ENCODE assay signal across 26 mouse cellular contexts in the genomic region with DNA sequence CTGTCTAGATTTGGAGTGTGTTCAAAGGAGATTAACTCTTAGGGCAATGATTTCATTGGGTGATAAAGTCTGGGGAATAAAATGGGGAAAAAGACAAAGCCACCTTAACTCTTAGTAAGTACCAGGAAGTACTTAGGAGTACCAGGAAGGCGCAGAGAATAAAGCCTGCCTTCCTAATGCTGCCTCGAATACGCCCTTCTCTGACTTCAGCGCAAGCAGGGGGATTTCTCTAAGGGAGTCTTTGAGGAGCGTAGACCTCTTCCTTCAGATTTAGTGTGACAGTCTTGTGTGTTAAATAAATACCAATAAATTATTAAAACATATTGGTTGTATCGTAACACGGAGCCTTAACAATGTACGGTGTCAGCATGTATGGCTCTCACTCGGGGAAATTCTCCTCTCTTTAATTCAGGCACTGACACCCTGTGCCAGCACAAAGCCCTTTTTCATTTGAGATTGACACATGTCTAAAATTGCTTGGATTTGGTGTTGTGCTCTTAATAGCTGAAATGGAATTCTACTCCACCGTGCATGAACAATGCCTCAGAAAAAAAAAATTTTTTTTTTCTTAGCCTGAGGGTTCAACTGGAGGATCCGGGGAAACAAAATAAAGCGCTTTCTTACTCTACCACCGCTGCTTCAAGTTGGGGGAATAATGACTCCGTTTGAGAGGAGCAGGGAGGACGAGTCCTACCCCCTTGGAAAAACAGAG. TPM values are rescaled to one million over a fixed set of nuclear protein-coding genes. Genes with fewer than 3 reads are reported as not detected.
DNase-seq lines count a peak whose midpoint lies in the region; ATAC-seq and TF ChIP-seq lines count a peak whose summit lies in the region.
"Had no signal": no experiment of that assay in that cellular context is flagged by ENCODE, and none has a peak within 500 bp of the region (broad histone marks: within the 10 kb centered on the region; RNA-seq: fewer than 3 reads in every experiment).

No protein-coding gene starts in this region.

- H3K9me3 ChIP-seq in embryonic facial prominence, embryonic 13.5 days: no peaks in the 10 kb centered on the region
- H3K9me3 ChIP-seq in embryonic facial prominence, embryonic 10.5 days: no peaks in the 10 kb centered on the region
- no peaks in the 10 kb centered on the region for H3K9me3 ChIP-seq in kidney, embryonic 16.5 days (ENCODE audit: low read length)
- no peaks in the 10 kb centered on the region for H3K9me3 ChIP-seq in forebrain, embryonic 16.5 days (ENCODE audit: control insufficient read depth, low read length)
- no peaks in the 10 kb centered on the region for H3K9me3 ChIP-seq in midbrain, postnatal 0 days (ENCODE audit: low read length)
- H3K9me3 ChIP-seq: limb, embryonic 15.5 days had no signal

- WGBS in embryonic facial prominence, embryonic 13.5 days: 39% methylated on average over 15 of the region's 15 CpGs
- WGBS in embryonic facial prominence, embryonic 10.5 days: 58% methylated on average over 15 of the region's 15 CpGs
- WGBS in kidney, embryonic 16.5 days: 26% methylated on average over 15 of the region's 15 CpGs
- 31% methylated on average over 15 of the region's 15 CpGs for WGBS in forebrain, embryonic 16.5 days
- 22% methylated on average over 15 of the region's 15 CpGs for WGBS in midbrain, postnatal 0 days

- peaks cover 9% of the 10 kb centered on the region; the same call in 1 of the 2 replicates for H3K4me1 ChIP-seq in embryonic facial prominence, embryonic 13.5 days
- H3K4me1 ChIP-seq in embryonic facial prominence, embryonic 10.5 days: peaks cover 25% of the 10 kb centered on the region
- peaks cover 11% of the 10 kb centered on the region; the same call in 1 of the 2 replicates for H3K4me1 ChIP-seq in kidney, embryonic 16.5 days (ENCODE audit: insufficient read depth, low read length)
- H3K4me1 ChIP-seq in forebrain, embryonic 16.5 days (replicated peaks; ENCODE audit: control insufficient read depth, insufficient read depth, low read length): peaks cover 5% of the 10 kb centered on the region; the same call in 1 of the 2 replicates
- H3K4me1 ChIP-seq in midbrain, postnatal 0 days (ENCODE audit: insufficient read depth, low read length): no peaks in the 10 kb centered on the region

- no peak for ATAC-seq in embryonic facial prominence, embryonic 13.5 days (ENCODE audit: insufficient number of reproducible peaks, insufficient read depth, low FRiP score, low TSS enrichment, low read depth)
- ATAC-seq in kidney, embryonic 16.5 days (ENCODE audit: low FRiP score, low TSS enrichment): 0 out of 2 replicates have a peak, but pooled peaks have one; percentile 49
- peak; percentile 36; the same call in 1 of the 2 replicates for ATAC-seq in forebrain, embryonic 16.5 days
- ATAC-seq in midbrain, postnatal 0 days (ENCODE audit: low FRiP score): peak; percentile 44; the same call in 1 of the 2 replicates
- ATAC-seq in megakaryocyte progenitor cell, adult 5-6 weeks (replicated peaks; ENCODE audit: poor library complexity): no peak
- ATAC-seq: CD4-positive, CD25-positive, alpha-beta regulatory T cell, adult 4 months; intestine, embryonic 16.5 days had no signal

- H3K27ac ChIP-seq in embryonic facial prominence, embryonic 13.5 days: no peak overlapping the region
- no peak overlapping the region for H3K27ac ChIP-seq in embryonic facial prominence, embryonic 10.5 days (replicated peaks)
- H3K27ac ChIP-seq in kidney, embryonic 16.5 days (ENCODE audit: low read length): no peak overlapping the region; the same call in 1 of the 2 replicates
- no peak overlapping the region for H3K27ac ChIP-seq in forebrain, embryonic 16.5 days (ENCODE audit: low read length)
- H3K27ac ChIP-seq in midbrain, postnatal 0 days (ENCODE audit: low read depth, low read length): no peak overlapping the region
- H3K27ac ChIP-seq: limb, embryonic 15.5 days had no signal

- H3K36me3 ChIP-seq in embryonic facial prominence, embryonic 13.5 days: no peaks in the 10 kb centered on the region
- no peaks in the 10 kb centered on the region for H3K36me3 ChIP-seq in embryonic facial prominence, embryonic 10.5 days (replicated peaks)
- H3K36me3 ChIP-seq in kidney, embryonic 16.5 days (ENCODE audit: insufficient read depth, low read length): no peaks in the 10 kb centered on the region
- no peaks in the 10 kb centered on the region for H3K36me3 ChIP-seq in forebrain, embryonic 16.5 days (ENCODE audit: control insufficient read depth, insufficient read depth)
- H3K36me3 ChIP-seq in midbrain, postnatal 0 days (ENCODE audit: insufficient read depth, low read length): no peaks in the 10 kb centered on the region
- H3K36me3 ChIP-seq: limb, embryonic 15.5 days had no signal

- no peak for DNase-seq in embryonic facial prominence, embryonic 10.5 days (ENCODE audit: low spot score)
- DNase-seq in kidney, postnatal 36 days: no peak
- no peak for DNase-seq in midbrain, postnatal 0 days (ENCODE audit: low spot score)
- no peak for DNase-seq in T-cell, adult 2 months (ENCODE audit: low spot score)
- DNase-seq: cerebellum, postnatal 10 days; heart, postnatal 14 days; lung, postnatal 14 days; right cerebral cortex, postnatal 25 days had no signal

- peak overlapping the region; percentile 28; the same call in 1 of the 2 replicates for H3K4me2 ChIP-seq in embryonic facial prominence, embryonic 13.5 days
- peak overlapping the region; percentile 49 for H3K4me2 ChIP-seq in kidney, embryonic 16.5 days (replicated peaks; ENCODE audit: low read depth, low read length)
- peak overlapping the region; percentile 1 for H3K4me2 ChIP-seq in forebrain, embryonic 16.5 days (ENCODE audit: low read length)
- H3K4me2 ChIP-seq in midbrain, postnatal 0 days (ENCODE audit: low read depth, low read length, poor library complexity, severe bottlenecking): no peak overlapping the region
- H3K4me2 ChIP-seq: heart, embryonic 11.5 days; limb, embryonic 15.5 days had no signal

- H3K27me3 ChIP-seq in embryonic facial prominence, embryonic 13.5 days: no peaks in the 10 kb centered on the region
- no peaks in the 10 kb centered on the region for H3K27me3 ChIP-seq in embryonic facial prominence, embryonic 10.5 days (replicated peaks; ENCODE audit: low read depth, poor library complexity, severe bottlenecking)
- no peaks in the 10 kb centered on the region for H3K27me3 ChIP-seq in kidney, embryonic 16.5 days (ENCODE audit: insufficient read depth, low read length)
- no peaks in the 10 kb centered on the region for H3K27me3 ChIP-seq in forebrain, embryonic 16.5 days (replicated peaks; ENCODE audit: control insufficient read depth, insufficient read depth, low read length)
- H3K27me3 ChIP-seq in midbrain, postnatal 0 days (ENCODE audit: insufficient read depth, low read length): no peaks in the 10 kb centered on the region
- H3K27me3 ChIP-seq: limb, embryonic 15.5 days had no signal

- H3K9ac ChIP-seq in embryonic facial prominence, embryonic 13.5 days: no peak overlapping the region
- no peak overlapping the region for H3K9ac ChIP-seq in kidney, embryonic 16.5 days (replicated peaks; ENCODE audit: low read length)
- no peak overlapping the region for H3K9ac ChIP-seq in forebrain, embryonic 16.5 days (replicated peaks; ENCODE audit: low read depth, low read length)
- no peak overlapping the region for H3K9ac ChIP-seq in midbrain, postnatal 0 days (replicated peaks; ENCODE audit: low read length, poor library complexity, severe bottlenecking)
- H3K9ac ChIP-seq: limb, embryonic 15.5 days had no signal

- H3K4me3 ChIP-seq in embryonic facial prominence, embryonic 13.5 days: no peak overlapping the region
- no peak overlapping the region for H3K4me3 ChIP-seq in embryonic facial prominence, embryonic 10.5 days
- peak overlapping the region; percentile 10; the same call in 1 of the 2 replicates for H3K4me3 ChIP-seq in kidney, embryonic 16.5 days (ENCODE audit: low read length)
- H3K4me3 ChIP-seq in forebrain, embryonic 16.5 days (replicated peaks; ENCODE audit: low read length): no peak overlapping the region
- no peak overlapping the region for H3K4me3 ChIP-seq in midbrain, postnatal 0 days (ENCODE audit: low read depth, low read length)
- H3K4me3 ChIP-seq: erythroblast, embryonic 14.5 days; limb, embryonic 15.5 days had no signal

- TF ChIP-seq CTCF in midbrain, postnatal 0 days (IDR thresholded peaks at IDR 0.05): no peak

RNA-seq across cellular contexts. Expression of a gene that starts 2.6 kb away (rescaled TPM):
- polyA plus RNA-seq in embryonic facial prominence, embryonic 13.5 days (2015; fragmentation: Nextera tagmentation; extraction: Ambion mirVana): not detected in 2 replicates
- not detected in 2 replicates for polyA plus RNA-seq in embryonic facial prominence, embryonic 10.5 days (2016; fragmentation: Nextera tagmentation; extraction: Ambion mirVana)
- polyA plus RNA-seq in kidney, embryonic 16.5 days (2015; fragmentation: Nextera tagmentation; extraction: Ambion mirVana): not detected in 2 replicates
- not detected in 2 replicates for polyA plus RNA-seq in forebrain, embryonic 16.5 days (2015; fragmentation: Nextera tagmentation; extraction: Ambion mirVana)
- not detected in 2 replicates for total RNA-seq in midbrain, postnatal 0 days (2014; rRNA removed)
- not detected in 2 replicates for polyA plus RNA-seq in midbrain, postnatal 0 days (2015; fragmentation: Nextera tagmentation; extraction: Ambion mirVana)
- total RNA-seq in megakaryocyte progenitor cell, adult 5-6 weeks (2015): not detected in 2 replicates
- not detected in 2 replicates for total RNA-seq in megakaryocyte progenitor cell, adult 5-6 weeks (2017)
- total RNA-seq: adrenal gland, adult 18-20 months; gastrocnemius, postnatal 4 days; heart, postnatal 14 days; layer of hippocampus, postnatal 25 days; left cerebral cortex, postnatal 14 days; megakaryocyte-erythroid progenitor cell, adult 5-6 weeks; MEL had no signal
- polyA plus RNA-seq: CD4-positive, CD25-positive, alpha-beta regulatory T cell, adult 4 months; erythroblast, embryonic 14.5 days; heart, embryonic 11.5 days; intestine, embryonic 16.5 days; large intestine, adult 2 months; limb, embryonic 15.5 days; liver, embryonic 16.5 days; stomach, embryonic 16.5 days had no signal

RNA-seq across cellular contexts. Expression of a gene that starts 47.9 kb away (rescaled TPM):
- polyA plus RNA-seq in embryonic facial prominence, embryonic 13.5 days (2015; fragmentation: Nextera tagmentation; extraction: Ambion mirVana): 10.2 and 12.3 TPM in 2 replicates
- 2.7 and 3.4 TPM in 2 replicates for polyA plus RNA-seq in embryonic facial prominence, embryonic 10.5 days (2016; fragmentation: Nextera tagmentation; extraction: Ambion mirVana)
- polyA plus RNA-seq in kidney, embryonic 16.5 days (2015; fragmentation: Nextera tagmentation; extraction: Ambion mirVana): 11.5 and 15.2 TPM in 2 replicates
- 6.1 and 12.0 TPM in 2 replicates for polyA plus RNA-seq in forebrain, embryonic 16.5 days (2015; fragmentation: Nextera tagmentation; extraction: Ambion mirVana)
- 37.2 and 40.8 TPM in 2 replicates for total RNA-seq in midbrain, postnatal 0 days (2014; rRNA removed)
- polyA plus RNA-seq in midbrain, postnatal 0 days (2015; fragmentation: Nextera tagmentation; extraction: Ambion mirVana): 19.6 and 26.4 TPM in 2 replicates
- total RNA-seq in megakaryocyte progenitor cell, adult 5-6 weeks (2015): not detected in 2 replicates
- total RNA-seq in megakaryocyte progenitor cell, adult 5-6 weeks (2017): not detected in 2 replicates
- total RNA-seq: megakaryocyte-erythroid progenitor cell, adult 5-6 weeks; MEL had no signal
- polyA plus RNA-seq: erythroblast, embryonic 14.5 days had no signal

Comparison
In these comparisons a context has a peak if more than half of its experiments do, and no peak if none do; other contexts are left out.
1. ATAC-seq: peak in kidney, embryonic 16.5 days (single experiment), forebrain, embryonic 16.5 days (single experiment) and midbrain, postnatal 0 days (single experiment); none in embryonic facial prominence, embryonic 13.5 days (single experiment) and megakaryocyte progenitor cell, adult 5-6 weeks (single experiment).